Mouse (Mus musculus) forebrain, postnatal 0 days (tissue): ENCODE results near the gene Cyp24a1. TPM values are rescaled to one million over a fixed set of nuclear protein-coding genes. Genes with fewer than 3 reads are reported as not detected.

Experiments
- ATAC-seq: fragments of 200-750 bp; cut with Nextera tagmentation; 2 replicates; pipeline ENCODE4 v1.8.0; 2017; ENCODE audit warnings: mild to moderate bottlenecking, moderate library complexity
- DNase-seq: peaks from one replicate; pipeline ENCODE4 v3.0.0-alpha.2; 2015
- H3K27ac ChIP-seq: fragments of 300-500 bp; sonication (generic); 2 replicates; pipeline ENCODE4 v1.5.1; 2014; ENCODE audit warnings: low read depth, mild to moderate bottlenecking, antibody characterized with exemption, low read length, moderate library complexity, mixed read lengths
- H3K27me3 ChIP-seq: fragments of 300-500 bp; sonication (generic); 2 replicates; pipeline ENCODE4 v1.6.1; 2014; ENCODE audit warnings: mild to moderate bottlenecking, low read length, mixed read lengths; ENCODE audit not compliant: insufficient read depth
- H3K36me3 ChIP-seq: fragments of 300-500 bp; sonication (generic); 2 replicates; pipeline ENCODE4 v1.6.1; 2014; ENCODE audit warnings: mild to moderate bottlenecking, moderate library complexity; ENCODE audit not compliant: insufficient read depth
- H3K4me1 ChIP-seq: fragments of 300-500 bp; sonication (generic); 2 replicates; pipeline ENCODE4 v1.6.1; 2014; ENCODE audit warnings: antibody characterized with exemption; ENCODE audit not compliant: insufficient read depth
- H3K4me2 ChIP-seq: fragments of 300-500 bp; sonication (generic); 2 replicates; pipeline ENCODE4 v1.6.1; 2014; ENCODE audit warnings: low read depth, mild to moderate bottlenecking, moderate library complexity
- H3K4me3 ChIP-seq: fragments of 300-500 bp; sonication (generic); 2 replicates; pipeline ENCODE4 v1.5.1; 2014; ENCODE audit warnings: low read depth, low read length, mixed read lengths
- H3K9ac ChIP-seq: fragments of 300-500 bp; sonication (generic); 2 replicates; pipeline ENCODE4 v1.6.1; 2014; ENCODE audit warnings: mild to moderate bottlenecking
- H3K9me3 ChIP-seq: fragments of 300-500 bp; sonication (generic); 2 replicates; pipeline ENCODE4 v1.6.1; 2016; ENCODE audit warnings: low read length
- CTCF ChIP-seq: sonication (generic); IDR thresholded peaks from 2 replicates; pipeline ENCODE4 v1.5.1; 2016; ENCODE audit warnings: antibody characterized with exemption, control low read depth, low read depth
- WGBS: fragments of 180-500 bp; shearing (Covaris S2); extraction: QIAGEN DNeasy Blood & Tissue Kit; methylation state at CpG from one replicate; pipeline ENCODE4 v1.1.7; 2014; 5-methylcytosine and 5-hydroxymethylcytosine counted together
- polyA plus RNA-seq: library from polyadenylated mRNA; unstranded; fragments of >200 nt; fragmentation: Nextera tagmentation; extraction: Ambion mirVana; gene quantifications from 2 replicates; pipeline ENCODE4 v1.2.1, GENCODE M21; 2015
- total RNA-seq: library from RNA; depleted of rRNA; stranded (reverse); fragments of >200 nt; gene quantifications from 2 replicates; pipeline ENCODE4 v1.2.3, GENCODE M21; 2014

Cyp24a1 gene
- total and polyA plus RNA-seq, 2 experiments from 2014 or later: not detected

DNA sequence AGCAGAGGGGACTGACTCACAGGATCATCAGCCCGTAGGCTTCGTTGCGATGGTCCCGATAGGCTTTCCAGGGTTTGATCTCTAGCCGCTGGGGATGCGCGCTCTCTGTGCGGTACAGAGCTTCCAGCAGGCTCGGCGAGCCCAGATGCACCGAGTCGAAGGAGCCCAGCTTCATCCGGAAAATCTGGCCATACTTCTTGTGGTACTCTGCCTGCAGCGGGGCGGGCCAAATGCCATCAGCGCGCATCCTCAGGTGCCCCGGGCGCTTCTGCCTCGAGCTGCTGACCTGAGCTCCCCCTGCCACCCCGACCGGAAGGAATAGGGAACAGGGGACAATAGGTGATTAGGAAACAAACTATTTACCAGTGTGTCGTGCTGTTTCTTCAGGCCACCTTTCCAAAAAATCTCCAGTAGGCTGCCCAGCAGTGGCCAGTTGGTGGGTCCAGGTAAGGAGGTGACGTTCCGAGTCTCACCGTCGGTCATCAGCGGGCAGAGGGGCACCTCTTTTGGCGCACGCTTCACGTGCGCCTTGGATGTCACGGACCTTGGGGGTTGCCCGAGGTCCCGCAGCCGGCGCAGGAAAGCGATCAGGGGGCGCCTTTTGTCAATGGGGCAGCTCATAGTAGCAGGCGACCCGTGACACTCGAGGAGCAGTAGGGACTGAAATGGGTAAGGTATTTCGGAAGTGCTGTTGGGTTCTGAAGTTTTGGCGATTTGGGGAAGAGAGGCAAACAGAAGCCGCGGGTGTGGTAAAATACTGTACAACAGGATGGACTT is 603 bp downstream of the Cyp24a1 start, which contains the start of gene Pfdn4:
Gene Pfdn4 (plus strand): TSS at position 275 of the 777 bp plus-strand sequence.
- peak; percentile 60; the same call in 1 of the 2 replicates for ATAC-seq
- peaks cover 44% of the 10 kb centered on the region for H3K27me3 ChIP-seq
- TF ChIP-seq CTCF: no peak
- H3K4me2 ChIP-seq: peak within 1 kb of the TSS; percentile 35
- DNase-seq: peak; percentile 67
- H3K4me3 ChIP-seq: peak within 1 kb of the TSS; percentile 25
- no peaks in the 10 kb centered on the region; the same call in 1 of the 2 replicates for H3K4me1 ChIP-seq
- no peak within 1 kb of the TSS for H3K27ac ChIP-seq
- WGBS: 2% methylated on average over 46 of the region's 46 CpGs
- H3K9me3 ChIP-seq: no peaks in the 10 kb centered on the region
- no peak within 1 kb of the TSS for H3K9ac ChIP-seq
- H3K36me3 ChIP-seq: no peaks in the 10 kb centered on the region

DNA sequence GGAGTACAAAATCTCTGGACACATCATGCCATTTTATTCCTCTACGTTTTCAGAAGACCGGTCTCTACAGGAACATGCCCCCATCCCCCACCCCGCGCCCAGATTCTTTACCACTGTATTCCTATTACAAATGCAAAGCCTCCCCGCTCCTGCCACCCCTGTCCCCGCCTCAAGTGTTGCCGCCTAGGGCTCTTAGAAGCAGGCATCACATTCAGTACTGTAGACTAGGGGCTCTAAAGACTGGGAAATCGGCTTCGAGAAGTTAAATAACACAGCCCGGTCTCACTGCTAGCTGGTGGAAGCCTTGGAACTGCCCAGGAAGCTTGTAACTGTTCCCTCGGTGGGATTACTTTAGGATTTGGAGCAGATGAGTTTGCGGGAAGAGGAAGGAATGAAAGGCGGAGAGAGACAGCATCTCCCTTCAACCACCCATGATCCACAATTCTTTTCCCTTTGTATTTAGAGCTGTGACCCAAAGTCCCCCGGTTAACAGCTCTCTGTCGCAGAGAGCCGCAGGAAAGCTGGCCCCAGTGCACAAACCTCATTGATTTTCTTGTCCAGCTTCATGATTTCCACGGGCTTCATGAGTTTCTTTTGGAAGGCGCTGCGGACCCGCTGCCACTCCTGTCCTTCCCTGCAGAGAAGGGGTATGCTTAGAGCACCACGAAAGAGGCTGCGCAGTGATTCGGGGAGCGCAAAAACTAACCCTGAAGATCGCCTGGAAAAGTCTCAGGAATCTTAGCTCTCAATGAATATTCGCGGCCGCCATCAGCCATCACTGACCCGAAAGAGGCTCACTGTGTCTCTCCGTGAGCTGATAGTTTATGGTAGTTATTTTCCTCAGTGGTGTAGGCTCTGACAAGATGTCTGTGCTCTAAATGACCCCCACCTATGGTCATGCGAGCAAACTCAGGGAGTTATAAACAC is 1.9 kb downstream of the Cyp24a1 start:
- H3K4me3 ChIP-seq: no peak overlapping the region
- DNase-seq (peak; percentile 62), ATAC-seq (no peak)
- TF ChIP-seq CTCF: no peak
- H3K4me2 ChIP-seq: no peak overlapping the region
- WGBS: 6% methylated on average over 31 of the region's 31 CpGs
- no peak overlapping the region for H3K9ac ChIP-seq
- H3K36me3 ChIP-seq: no peaks in the 10 kb centered on the region
- no peaks in the 10 kb centered on the region for H3K9me3 ChIP-seq
- H3K27ac ChIP-seq: no peak overlapping the region
- no peaks in the 10 kb centered on the region; the same call in 1 of the 2 replicates for H3K4me1 ChIP-seq
- H3K27me3 ChIP-seq: peaks cover 44% of the 10 kb centered on the region

DNA sequence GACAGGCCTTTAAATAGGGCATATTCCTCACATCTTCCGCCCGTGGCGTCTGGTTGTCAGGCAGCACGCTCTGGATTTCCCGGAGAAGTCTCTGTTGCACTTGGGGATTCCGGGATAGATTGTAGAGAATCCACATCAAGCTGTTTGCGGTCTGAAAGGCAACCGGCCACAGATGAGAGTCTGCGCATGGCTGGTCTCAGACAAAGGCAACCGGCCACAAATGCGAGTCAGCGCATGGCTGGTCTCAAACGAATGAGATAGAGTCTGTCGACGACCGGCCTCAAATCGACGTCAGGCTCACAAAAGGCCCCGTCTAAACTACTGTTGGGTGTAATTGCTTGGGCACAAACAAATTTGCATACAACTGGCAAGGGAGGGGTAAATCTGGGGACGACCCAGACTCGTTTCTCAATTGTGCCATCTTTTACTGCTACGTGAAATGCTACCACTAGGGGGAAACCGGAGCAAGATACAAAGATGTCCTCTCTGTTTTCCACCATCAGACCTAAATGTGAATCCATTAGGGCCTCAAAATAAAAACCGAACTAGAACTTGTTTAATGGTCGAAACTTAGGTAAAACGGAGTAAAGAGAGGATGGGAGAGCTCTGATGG is 8.9 kb downstream of the Cyp24a1 start:
- DNase-seq (peak; percentile 56), ATAC-seq (peak; percentile 36; the same call in 1 of the 2 replicates)
- peak; percentile 72 for TF ChIP-seq CTCF
- Histone ChIP-seq H3K9ac (no peak overlapping the region), H3K27ac (no peak overlapping the region), H3K4me3 (no peak overlapping the region), H3K36me3 (no peaks in the 10 kb centered on the region), H3K9me3 (no peaks in the 10 kb centered on the region), H3K27me3 (no peaks in the 10 kb centered on the region), H3K4me2 (no peak overlapping the region), H3K4me1 (no peaks in the 10 kb centered on the region)
- 49% methylated on average over 26 of the region's 26 CpGs for WGBS

DNA sequence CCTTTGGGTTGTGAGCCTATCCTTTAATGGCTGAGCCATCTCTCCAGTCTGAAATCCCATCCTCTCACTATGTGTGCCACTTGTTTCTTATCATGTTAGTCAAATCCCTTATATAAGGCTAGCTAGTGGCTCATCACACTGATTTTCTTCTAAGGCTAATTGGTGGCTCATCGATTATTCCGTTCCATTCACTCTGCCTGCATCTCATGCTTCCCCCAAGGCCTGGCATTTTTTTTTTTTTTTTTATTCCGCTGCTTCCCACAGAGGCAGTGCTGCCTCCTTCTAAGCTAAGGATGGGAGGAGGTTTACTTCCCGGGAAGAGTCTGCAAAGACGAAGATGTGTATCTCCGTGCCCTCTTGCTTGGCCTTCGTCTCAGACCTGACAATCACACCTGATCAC is 9.7 kb downstream of the Cyp24a1 start:
- no peaks in the 10 kb centered on the region for H3K4me1 ChIP-seq
- H3K27ac ChIP-seq: no peak overlapping the region
- no peaks in the 10 kb centered on the region for H3K27me3 ChIP-seq
- no peak overlapping the region for H3K9ac ChIP-seq
- no peak overlapping the region for H3K4me3 ChIP-seq
- ATAC-seq (peak; percentile 51; the same call in 1 of the 2 replicates), DNase-seq (no peak)
- H3K36me3 ChIP-seq: no peaks in the 10 kb centered on the region
- no peak for TF ChIP-seq CTCF
- WGBS: 66% methylated on average over 7 of the region's 7 CpGs
- H3K9me3 ChIP-seq: no peaks in the 10 kb centered on the region
- H3K4me2 ChIP-seq: no peak overlapping the region

DNA sequence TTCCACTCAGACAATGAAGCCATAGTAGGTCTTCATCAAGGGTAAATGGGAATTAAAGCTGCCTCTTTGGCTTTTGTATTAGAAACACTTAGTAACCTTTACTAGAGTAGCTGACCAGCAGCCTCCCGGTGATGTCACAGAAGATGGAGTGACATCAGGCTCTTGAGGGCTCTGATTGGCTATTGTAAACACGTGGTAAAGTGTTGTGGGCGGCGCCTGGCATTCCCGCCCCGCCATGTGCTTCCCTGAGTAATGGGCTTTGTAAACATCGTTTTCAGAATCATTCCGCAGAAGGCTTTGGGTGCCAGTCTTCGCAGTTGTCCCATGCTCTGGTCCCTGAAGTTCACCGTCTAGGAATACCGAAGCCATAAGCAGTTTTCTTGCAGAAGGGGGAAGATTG is 13.0 kb downstream of the Cyp24a1 start:
- no peaks in the 10 kb centered on the region for H3K36me3 ChIP-seq
- no peak overlapping the region for H3K27ac ChIP-seq
- no peaks in the 10 kb centered on the region for H3K4me1 ChIP-seq
- 82% methylated on average over 11 of the region's 11 CpGs for WGBS
- TF ChIP-seq CTCF: no peak
- H3K4me3 ChIP-seq: no peak overlapping the region
- H3K27me3 ChIP-seq: no peaks in the 10 kb centered on the region
- H3K9me3 ChIP-seq: no peaks in the 10 kb centered on the region
- no peak overlapping the region for H3K4me2 ChIP-seq
- ATAC-seq: no peak
- no peak overlapping the region for H3K9ac ChIP-seq
- DNase-seq: no peak

DNA sequence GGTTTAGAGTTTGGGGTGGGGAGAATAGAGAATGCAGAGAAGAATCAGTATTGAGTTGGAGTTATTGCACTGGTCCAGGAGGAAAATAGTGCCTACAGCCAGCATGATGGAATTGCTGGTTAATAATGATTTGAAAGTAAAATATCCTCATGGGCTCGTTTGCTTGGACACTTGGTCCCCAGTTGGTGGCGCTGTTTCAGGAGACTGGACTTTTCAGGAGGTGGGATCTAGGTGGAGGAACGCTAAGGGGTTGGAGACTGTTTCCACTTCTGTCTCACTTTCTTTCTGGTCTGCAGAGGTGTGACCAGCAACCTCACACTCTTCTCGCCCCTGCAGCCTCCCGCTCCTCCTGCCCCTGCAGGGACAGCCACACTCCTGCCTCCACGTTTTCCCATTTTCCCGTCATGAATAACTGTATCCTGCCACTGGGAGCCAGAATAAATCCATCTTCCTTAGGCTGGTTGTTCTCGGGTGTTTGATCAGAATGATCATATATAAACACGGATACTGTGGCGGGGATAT is 14.9 kb downstream of the Cyp24a1 start:
- TF ChIP-seq CTCF: peak; percentile 20; the same call in 1 of the 2 replicates
- H3K4me1 ChIP-seq: no peaks in the 10 kb centered on the region
- no peak overlapping the region for H3K4me2 ChIP-seq
- no peaks in the 10 kb centered on the region for H3K36me3 ChIP-seq
- H3K27me3 ChIP-seq: no peaks in the 10 kb centered on the region
- H3K9ac ChIP-seq: no peak overlapping the region
- no peak overlapping the region for H3K27ac ChIP-seq
- ATAC-seq: no peak
- no peak for DNase-seq
- WGBS: 72% methylated on average over 10 of the region's 10 CpGs
- no peak overlapping the region for H3K4me3 ChIP-seq
- no peaks in the 10 kb centered on the region for H3K9me3 ChIP-seq
